Mouse (Mus musculus): ENCODE data around the gene Olfr1413. TPM values are rescaled to one million over a fixed set of nuclear protein-coding genes. Genes with fewer than 3 reads are reported as not detected.
A peak's percentile ranks its signal among the peaks of the same experiment; 100 is the strongest.

Olfr1413 gene
- total and polyA plus RNA-seq, 3 experiments: not detected

DNA sequence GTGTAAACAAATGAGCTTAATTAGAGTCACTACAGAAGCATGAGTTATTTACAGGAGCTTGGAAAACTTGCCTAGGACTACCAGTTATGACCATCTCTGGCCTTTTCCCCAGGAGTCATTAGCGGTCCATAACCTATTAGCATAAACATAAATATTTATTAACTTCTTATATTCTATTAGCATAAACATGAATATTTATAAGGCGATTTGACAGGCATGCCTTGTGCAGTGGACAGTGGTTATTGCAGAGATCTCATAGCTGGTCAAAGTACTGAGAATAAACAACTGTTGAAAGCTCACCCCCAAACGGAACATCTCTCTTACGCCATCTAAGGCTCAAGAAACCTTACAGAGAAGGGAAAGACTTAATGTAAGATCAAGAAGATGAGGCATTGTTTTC lies 42.1 kb downstream of the Olfr1413 start:
- Histone ChIP-seq H3K4me3 (no peak overlapping the region), H3K9ac (ENCODE audit: low read depth, low read length) (no peak overlapping the region), H3K4me1 (ENCODE audit: control insufficient read depth, insufficient read depth, low read length) (no peaks in the 10 kb centered on the region), H3K79me2 (replicated peaks; ENCODE audit: control insufficient read depth, insufficient read depth, low read length) (no peaks in the 10 kb centered on the region), H3K27me3 (ENCODE audit: control insufficient read depth, insufficient read depth, low read length) (0 out of 2 replicates have a peak, but pooled peaks cover 1% of the 10 kb centered on the region), H3K27ac (no peak overlapping the region), H3K36me3 (ENCODE audit: control insufficient read depth, insufficient read depth, low read length) (no peaks in the 10 kb centered on the region)
- no peak for TF ChIP-seq POLR2A (IDR thresholded peaks at IDR 0.05; ENCODE audit: insufficient read depth, low read depth, low read length)
- TF ChIP-seq CTCF (IDR thresholded peaks at IDR 0.05): no peak
- no peak for TF ChIP-seq EP300 (IDR thresholded peaks at IDR 0.05; ENCODE audit: insufficient read depth, low read depth, low read length)
- WGBS: 45% methylated on average over 4 of the region's 4 CpGs
- DNase-seq: no peak
- intact Hi-C loops (cut with DNase I): loop anchor here (5.0 kb wide), 1 partner anchor 651 kb away; no protein-coding TSS in a partner anchor

DNA sequence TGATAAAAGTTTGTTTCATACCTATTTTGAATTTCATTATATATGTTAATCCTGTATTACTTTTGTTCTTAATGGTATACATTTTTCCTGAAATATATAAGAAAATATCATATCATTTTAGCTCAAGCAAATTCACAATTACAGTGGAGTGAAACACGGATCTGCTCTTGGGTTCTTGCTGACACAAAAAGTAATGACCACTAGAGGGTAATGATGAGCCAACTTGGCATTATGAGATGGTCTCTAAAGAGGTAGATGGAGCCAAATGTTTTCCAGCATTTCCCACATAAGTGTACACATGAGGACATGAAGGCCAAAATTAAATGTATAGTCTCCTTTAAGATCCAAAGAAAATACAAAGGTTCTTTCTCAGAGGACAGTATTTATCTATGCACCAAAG lies 43.4 kb downstream of the Olfr1413 start:
- 5% methylated on average over 1 of the region's 1 CpGs for WGBS
- no peaks in the 10 kb centered on the region for H3K79me2 ChIP-seq (replicated peaks; ENCODE audit: control insufficient read depth, insufficient read depth, low read length)
- H3K27ac ChIP-seq: no peak overlapping the region
- H3K9ac ChIP-seq (ENCODE audit: low read depth, low read length): no peak overlapping the region
- no peaks in the 10 kb centered on the region for H3K36me3 ChIP-seq (ENCODE audit: control insufficient read depth, insufficient read depth, low read length)
- peak; percentile 72 for TF ChIP-seq CTCF (IDR thresholded peaks at IDR 0.05)
- no peak for TF ChIP-seq EP300 (IDR thresholded peaks at IDR 0.05; ENCODE audit: insufficient read depth, low read depth, low read length)
- TF ChIP-seq POLR2A (IDR thresholded peaks at IDR 0.05; ENCODE audit: insufficient read depth, low read depth, low read length): no peak
- DNase-seq: no peak
- no peaks in the 10 kb centered on the region for H3K4me1 ChIP-seq (ENCODE audit: control insufficient read depth, insufficient read depth, low read length)
- intact Hi-C loops (cut with DNase I): loop anchor here (5.0 kb wide), 1 partner anchor 652 kb away; no protein-coding TSS in a partner anchor
- H3K27me3 ChIP-seq (ENCODE audit: control insufficient read depth, insufficient read depth, low read length): 0 out of 2 replicates have a peak, but pooled peaks cover 1% of the 10 kb centered on the region
- no peak overlapping the region for H3K4me3 ChIP-seq

DNA sequence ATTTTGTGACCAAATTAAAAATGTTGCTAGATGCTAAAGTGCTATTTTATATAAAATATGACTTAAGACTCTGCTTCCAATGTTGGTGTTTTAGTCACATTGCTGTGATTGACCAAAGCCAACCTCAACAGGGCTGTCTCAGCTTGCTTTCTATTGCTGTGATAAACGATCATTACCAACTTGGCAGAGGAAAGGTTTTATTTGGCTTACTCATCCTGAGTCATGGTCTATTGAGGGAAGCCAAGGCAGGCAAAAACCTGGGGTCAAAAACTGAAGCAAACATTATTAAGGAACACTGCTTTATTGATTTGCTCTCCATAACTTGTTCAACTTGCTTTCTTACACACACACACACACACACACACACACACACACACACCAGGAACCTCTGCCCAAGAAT lies 44.9 kb downstream of the Olfr1413 start:
- no peak for DNase-seq
- intact Hi-C loops (cut with DNase I): loop anchor here (2.0 kb wide), 1 partner anchor 31 kb away; no protein-coding TSS in a partner anchor
- WGBS: 49% methylated on average over 1 of the region's 1 CpGs

DNA sequence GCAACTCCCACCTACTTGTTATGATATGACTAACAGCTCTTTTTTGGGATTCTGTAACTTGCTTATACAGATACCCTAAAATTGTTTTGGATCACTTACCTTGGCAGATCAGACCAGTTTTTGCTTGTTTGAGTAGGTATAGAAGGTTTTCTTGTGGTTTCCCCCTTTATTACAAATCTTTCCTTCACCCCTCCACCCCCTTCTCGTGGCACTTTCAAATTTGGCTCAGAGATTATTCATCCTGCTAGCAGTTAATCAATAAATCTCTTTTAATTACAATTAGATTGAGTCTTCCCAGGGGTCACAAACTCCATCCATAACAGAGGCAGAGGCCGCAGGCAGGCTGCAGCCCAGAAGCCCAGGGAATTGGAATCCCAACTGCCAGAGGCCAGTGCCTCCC lies 46.4 kb downstream of the Olfr1413 start, which contains the start of gene Olfr12:
TSS of gene Olfr12 (plus strand) at position 301 of the 400 bp plus-strand sequence.
- no peak within 1 kb of the TSS for H3K4me3 ChIP-seq
- 70% methylated on average over 2 of the region's 2 CpGs for whole genome bisulfite sequencing
- no peak for DNase-seq
- no peaks in the 10 kb centered on the region for H3K79me2 ChIP-seq (replicated peaks; ENCODE audit: control insufficient read depth, insufficient read depth, low read length)
- H3K27me3 ChIP-seq (ENCODE audit: control insufficient read depth, insufficient read depth, low read length): no peaks in the 10 kb centered on the region
- H3K4me1 ChIP-seq (ENCODE audit: control insufficient read depth, insufficient read depth, low read length): no peaks in the 10 kb centered on the region
- intact Hi-C loops (cut with DNase I): loop anchor here (2.0 kb wide), 1 partner anchor 29 kb away; no protein-coding TSS in a partner anchor
- H3K27ac ChIP-seq: no peak within 1 kb of the TSS
- no peaks in the 10 kb centered on the region for H3K36me3 ChIP-seq (ENCODE audit: control insufficient read depth, insufficient read depth, low read length)
- no peak for TF ChIP-seq POLR2A (IDR thresholded peaks at IDR 0.05; ENCODE audit: insufficient read depth, low read depth, low read length)
- TF ChIP-seq EP300 (IDR thresholded peaks at IDR 0.05; ENCODE audit: insufficient read depth, low read depth, low read length): no peak
- TF ChIP-seq CTCF (IDR thresholded peaks at IDR 0.05): no peak
- no peak within 1 kb of the TSS for H3K9ac ChIP-seq (ENCODE audit: low read depth, low read length)

More for the DNA sequence above, 44.9 kb downstream of the Olfr1413 start:
- no peaks in the 10 kb centered on the region for H3K36me3 ChIP-seq (ENCODE audit: control insufficient read depth, insufficient read depth, low read length)
- H3K4me1 ChIP-seq (ENCODE audit: control insufficient read depth, insufficient read depth, low read length): no peaks in the 10 kb centered on the region
- H3K9ac ChIP-seq (ENCODE audit: low read depth, low read length): no peak overlapping the region
- H3K79me2 ChIP-seq (replicated peaks; ENCODE audit: control insufficient read depth, insufficient read depth, low read length): no peaks in the 10 kb centered on the region
- H3K27me3 ChIP-seq (ENCODE audit: control insufficient read depth, insufficient read depth, low read length): no peaks in the 10 kb centered on the region
- no peak for TF ChIP-seq POLR2A (IDR thresholded peaks at IDR 0.05; ENCODE audit: insufficient read depth, low read depth, low read length)
- TF ChIP-seq CTCF (IDR thresholded peaks at IDR 0.05): no peak
- TF ChIP-seq EP300 (IDR thresholded peaks at IDR 0.05; ENCODE audit: insufficient read depth, low read depth, low read length): no peak
- H3K27ac ChIP-seq: no peak overlapping the region
- no peak overlapping the region for H3K4me3 ChIP-seq

DNA sequence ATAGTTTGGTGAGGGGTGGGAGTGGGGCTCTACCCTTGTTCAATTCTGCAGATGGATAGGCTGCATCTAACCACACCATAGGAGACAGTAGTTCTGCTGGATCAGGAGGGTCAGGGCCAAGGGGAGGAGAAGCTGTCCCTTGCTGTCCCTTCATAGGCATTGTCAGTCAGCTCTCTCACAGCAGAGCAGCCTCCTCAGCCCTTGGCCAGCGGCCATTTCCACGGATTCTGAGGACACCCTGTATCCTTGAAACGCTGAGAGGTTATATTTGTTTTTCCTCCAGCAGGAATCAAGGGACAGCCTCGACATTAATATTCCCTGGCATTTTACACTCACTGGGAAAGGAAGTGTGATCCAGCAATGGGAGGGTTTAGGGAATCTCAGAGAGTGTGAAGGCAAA lies 47.2 kb downstream of the Olfr1413 start:
- DNase-seq: no peak
- no peaks in the 10 kb centered on the region for H3K4me1 ChIP-seq (ENCODE audit: control insufficient read depth, insufficient read depth, low read length)

More for the DNA sequence above, 47.2 kb downstream of the Olfr1413 start:
- TF ChIP-seq POLR2A (IDR thresholded peaks at IDR 0.05; ENCODE audit: insufficient read depth, low read depth, low read length) (no peak), EP300 (IDR thresholded peaks at IDR 0.05; ENCODE audit: insufficient read depth, low read depth, low read length) (no peak), CTCF (IDR thresholded peaks at IDR 0.05) (no peak)
- Histone ChIP-seq H3K27me3 (ENCODE audit: control insufficient read depth, insufficient read depth, low read length) (no peaks in the 10 kb centered on the region), H3K36me3 (ENCODE audit: control insufficient read depth, insufficient read depth, low read length) (no peaks in the 10 kb centered on the region), H3K79me2 (replicated peaks; ENCODE audit: control insufficient read depth, insufficient read depth, low read length) (no peaks in the 10 kb centered on the region), H3K27ac (no peak overlapping the region), H3K4me3 (no peak overlapping the region), H3K9ac (ENCODE audit: low read depth, low read length) (no peak overlapping the region)
- intact Hi-C loops (cut with DNase I): no loop called here
- 27% methylated on average over 4 of the region's 4 CpGs for WGBS

Other genes with a start within 250 kb of the Olfr1413 start
- 1,000 to 10,000 TPM in 1 of 2 experiments, 100 to 1,000 TPM in 1; 856 to 1,030 TPM for gene Ndufa10, start 97.5 kb upstream of the Olfr1413 start, total RNA-seq (2021)
- 558 and 706 TPM in 2 replicates for gene Ndufa10, start 97.5 kb upstream of the Olfr1413 start, polyA plus RNA-seq (2012; rRNA removed)
- not detected for gene Olfr1416, start 86.2 kb upstream of the Olfr1413 start, total RNA-seq (2021)
- not detected in 2 replicates for gene Olfr1416, start 86.2 kb upstream of the Olfr1413 start, polyA plus RNA-seq (2012; rRNA removed)
- not detected for gene Olfr1415, start 75.2 kb upstream of the Olfr1413 start, total RNA-seq (2021)
- gene Olfr1415, start 75.2 kb upstream of the Olfr1413 start, polyA plus RNA-seq (2012; rRNA removed): not detected in 2 replicates
- gene Olfr1414, start 52.7 kb upstream of the Olfr1413 start, total RNA-seq (2021): not detected
- not detected in 2 replicates for gene Olfr1414, start 52.7 kb upstream of the Olfr1413 start, polyA plus RNA-seq (2012; rRNA removed)
- not detected for gene Olfr1412, start 14.5 kb downstream of the Olfr1413 start, total RNA-seq (2021)
- gene Olfr1412, start 14.5 kb downstream of the Olfr1413 start, polyA plus RNA-seq (2012; rRNA removed): not detected in 2 replicates
- not detected for gene Olfr1411, start 23.1 kb downstream of the Olfr1413 start, total RNA-seq (2021)
- not detected in 2 replicates for gene Olfr1411, start 23.1 kb downstream of the Olfr1413 start, polyA plus RNA-seq (2012; rRNA removed)
- not detected for gene Olfr1410, start 34.5 kb downstream of the Olfr1413 start, total RNA-seq (2021)
- gene Olfr1410, start 34.5 kb downstream of the Olfr1413 start, polyA plus RNA-seq (2012; rRNA removed): not detected in 2 replicates
- not detected for gene Olfr12, start 46.5 kb downstream of the Olfr1413 start, total RNA-seq (2021)
- not detected in 2 replicates for gene Olfr12, start 46.5 kb downstream of the Olfr1413 start, polyA plus RNA-seq (2012; rRNA removed)
- 100 to 1,000 TPM; 215 to 241 TPM for gene Cops9, start 70.7 kb downstream of the Olfr1413 start, total RNA-seq (2021)
- 144 and 181 TPM in 2 replicates for gene Cops9, start 70.7 kb downstream of the Olfr1413 start, polyA plus RNA-seq (2012; rRNA removed)
- not detected for gene Otos, start 77.5 kb downstream of the Olfr1413 start, total RNA-seq (2021)
- gene Otos, start 77.5 kb downstream of the Olfr1413 start, polyA plus RNA-seq (2012; rRNA removed): not detected in 2 replicates